Mouse (Mus musculus): ENCODE results near the gene Olfr524. TPM values are rescaled to one million over a fixed set of nuclear protein-coding genes. Genes with fewer than 3 reads are reported as not detected.

Gene Olfr524
- 0.05 and 0.08 TPM in 2 replicates for polyA plus RNA-seq (2015; fragmentation: Nextera tagmentation; extraction: Ambion mirVana)

DNA sequence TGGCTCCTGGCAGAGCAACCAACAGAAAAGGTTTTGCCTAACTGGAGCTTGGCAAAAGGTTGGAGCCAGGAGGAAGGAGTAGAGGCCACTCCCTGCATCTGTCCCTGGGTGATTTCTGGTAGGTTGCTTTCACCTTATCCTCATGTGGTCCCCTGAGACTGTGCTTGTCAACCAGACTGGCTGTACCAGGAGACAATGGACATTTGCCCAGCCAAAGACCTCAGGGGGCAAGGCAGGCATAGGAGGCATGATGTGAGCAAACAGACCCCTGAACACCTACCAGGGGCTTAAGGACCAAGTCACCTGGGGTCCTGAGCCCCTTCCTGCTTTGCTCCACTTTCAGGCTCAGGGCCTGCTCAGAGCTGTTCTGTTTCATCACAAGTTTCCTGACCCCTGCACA lies at the start of gene Olfr524:
TSS of gene Olfr524 (minus strand) at position 101 of the 400 bp plus-strand sequence.
- Histone ChIP-seq H3K36me3 (ENCODE audit: control insufficient read depth, insufficient read depth, low read length) (no peaks in the 10 kb centered on the region), H3K4me3 (ENCODE audit: low read length) (no peak within 1 kb of the TSS), H3K27ac (ENCODE audit: low read length) (no peak within 1 kb of the TSS), H3K9me3 (ENCODE audit: control insufficient read depth, low read length) (no peaks in the 10 kb centered on the region), H3K4me1 (replicated peaks; ENCODE audit: control insufficient read depth, insufficient read depth, low read length) (no peaks in the 10 kb centered on the region), H3K9ac (ENCODE audit: low read length) (no peak within 1 kb of the TSS), H3K4me2 (ENCODE audit: low read depth, low read length) (no peak within 1 kb of the TSS), H3K27me3 (ENCODE audit: control insufficient read depth, insufficient read depth, low read depth, low read length) (no peaks in the 10 kb centered on the region)
- no peak for ATAC-seq (ENCODE audit: low read depth)

DNA sequence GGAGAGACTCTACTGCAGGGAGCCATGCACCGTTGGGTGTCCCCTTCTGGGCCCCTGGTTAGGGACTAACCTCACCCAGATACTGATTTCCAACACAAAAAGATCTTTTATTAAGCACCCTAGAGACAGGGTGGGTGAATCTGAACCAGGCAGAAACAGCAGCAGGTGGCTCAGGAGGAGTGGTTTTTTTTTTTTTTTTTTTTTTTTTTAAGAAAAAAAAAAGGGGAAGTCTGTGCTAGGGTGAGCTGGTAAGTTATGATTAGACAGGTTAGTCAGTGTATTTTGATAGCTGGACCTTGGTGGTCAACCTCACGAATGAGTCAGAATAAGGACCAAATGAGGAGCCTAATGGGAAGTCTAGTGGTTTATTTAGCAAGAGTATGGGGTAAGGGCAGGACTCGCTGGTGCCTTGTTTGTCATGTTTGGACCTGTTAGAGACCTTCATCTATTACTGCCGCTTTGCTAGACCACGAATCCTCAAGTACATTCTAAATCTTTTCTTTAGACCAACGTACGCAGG lies 48.1 kb upstream of the Olfr524 start:
- no peaks in the 10 kb centered on the region for H3K9me3 ChIP-seq (ENCODE audit: control insufficient read depth, low read length)
- no peak for ATAC-seq (ENCODE audit: low read depth)
- no peak overlapping the region for H3K4me2 ChIP-seq (ENCODE audit: low read depth, low read length)
- no peak overlapping the region for H3K27ac ChIP-seq (ENCODE audit: low read length)
- no peak overlapping the region for H3K4me3 ChIP-seq (ENCODE audit: low read length)
- no peaks in the 10 kb centered on the region for H3K27me3 ChIP-seq (ENCODE audit: control insufficient read depth, insufficient read depth, low read depth, low read length)
- H3K9ac ChIP-seq (ENCODE audit: low read length): no peak overlapping the region
- 80% methylated on average over 7 of the region's 7 CpGs for WGBS
- H3K36me3 ChIP-seq (ENCODE audit: control insufficient read depth, insufficient read depth, low read length): no peaks in the 10 kb centered on the region
- no peaks in the 10 kb centered on the region for H3K4me1 ChIP-seq (replicated peaks; ENCODE audit: control insufficient read depth, insufficient read depth, low read length)

DNA sequence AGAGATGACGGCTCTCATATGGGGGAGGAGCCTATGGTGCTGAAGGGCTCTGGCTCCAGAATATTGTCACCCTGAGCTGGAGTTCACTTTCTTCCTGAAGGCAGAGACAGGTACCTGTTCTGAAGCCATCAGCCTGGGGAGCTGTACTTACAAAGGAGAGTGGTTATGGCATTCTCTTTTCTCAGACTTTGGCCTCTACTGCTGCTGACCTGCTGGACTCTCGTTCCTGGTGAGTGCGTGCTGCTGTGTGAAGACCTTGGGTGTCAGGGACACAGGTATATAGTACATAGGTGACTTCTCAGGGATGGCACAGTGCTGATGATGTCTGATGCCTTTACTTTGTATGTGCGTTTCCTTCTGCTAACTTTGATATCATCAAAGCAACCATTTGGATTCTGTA lies 41.5 kb upstream of the Olfr524 start, which contains the start of gene 5830411N06Rik:
TSS of gene 5830411N06Rik (plus strand) at position 69 of the 400 bp plus-strand sequence.
- no peaks in the 10 kb centered on the region for H3K9me3 ChIP-seq (ENCODE audit: control insufficient read depth, low read length)
- WGBS: 73% methylated on average over 4 of the region's 4 CpGs
- H3K9ac ChIP-seq (ENCODE audit: low read length): no peak within 1 kb of the TSS
- no peak within 1 kb of the TSS for H3K4me2 ChIP-seq (ENCODE audit: low read depth, low read length)
- H3K36me3 ChIP-seq (ENCODE audit: control insufficient read depth, insufficient read depth, low read length): no peaks in the 10 kb centered on the region
- H3K27me3 ChIP-seq (ENCODE audit: control insufficient read depth, insufficient read depth, low read depth, low read length): no peaks in the 10 kb centered on the region
- no peaks in the 10 kb centered on the region for H3K4me1 ChIP-seq (replicated peaks; ENCODE audit: control insufficient read depth, insufficient read depth, low read length)
- no peak within 1 kb of the TSS for H3K4me3 ChIP-seq (ENCODE audit: low read length)
- H3K27ac ChIP-seq (ENCODE audit: low read length): no peak within 1 kb of the TSS
- no peak for ATAC-seq (ENCODE audit: low read depth)

DNA sequence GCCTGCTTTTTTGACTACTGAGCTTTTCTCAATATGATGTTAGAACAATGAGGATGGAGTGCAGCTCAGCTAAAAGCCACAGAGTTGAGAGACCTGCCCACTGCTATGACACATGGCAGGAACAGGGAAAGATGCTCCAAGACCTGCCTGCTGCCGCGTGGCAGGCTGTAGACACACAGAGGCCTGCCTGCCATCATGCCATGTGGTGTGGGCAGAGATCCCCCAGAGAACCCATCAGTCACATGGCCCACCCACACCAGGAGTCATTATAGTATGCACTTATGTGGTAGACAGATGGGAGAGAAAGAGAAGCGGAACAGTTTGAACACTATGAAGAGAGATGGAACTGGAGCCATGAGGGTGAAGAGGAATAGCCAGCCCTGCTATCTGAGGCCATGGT lies 27.9 kb upstream of the Olfr524 start:
- Histone ChIP-seq H3K27me3 (ENCODE audit: control insufficient read depth, insufficient read depth, low read depth, low read length) (no peaks in the 10 kb centered on the region), H3K9me3 (ENCODE audit: control insufficient read depth, low read length) (no peaks in the 10 kb centered on the region; the same call in 1 of the 2 replicates), H3K27ac (ENCODE audit: low read length) (no peak overlapping the region), H3K9ac (ENCODE audit: low read length) (no peak overlapping the region), H3K4me1 (replicated peaks; ENCODE audit: control insufficient read depth, insufficient read depth, low read length) (no peaks in the 10 kb centered on the region), H3K4me3 (ENCODE audit: low read length) (no peak overlapping the region), H3K4me2 (ENCODE audit: low read depth, low read length) (no peak overlapping the region), H3K36me3 (ENCODE audit: control insufficient read depth, insufficient read depth, low read length) (no peaks in the 10 kb centered on the region)
- no peak for ATAC-seq (ENCODE audit: low read depth)
- WGBS: 98% methylated on average over 3 of the region's 3 CpGs

DNA sequence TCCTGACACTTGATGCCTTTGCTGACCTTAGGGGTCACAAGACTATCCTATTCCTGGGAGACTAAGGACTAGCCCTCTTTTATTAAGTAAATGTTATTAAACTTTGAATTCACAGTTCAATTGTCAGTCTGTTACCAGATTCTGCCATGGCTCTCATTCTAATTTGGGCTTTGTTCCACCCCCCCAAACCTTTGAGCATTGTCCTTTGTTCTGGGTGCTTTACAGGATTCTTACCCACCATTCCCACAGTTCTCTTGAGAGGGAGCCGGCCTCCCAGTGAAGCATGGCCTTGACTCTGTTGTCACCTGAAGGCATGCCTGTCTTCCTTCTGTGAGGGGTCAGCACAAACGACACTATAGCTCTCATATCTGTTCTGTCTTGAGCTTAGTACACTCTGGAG lies 25.3 kb upstream of the Olfr524 start:
- H3K4me3 ChIP-seq (ENCODE audit: low read length): no peak overlapping the region
- WGBS: 72% methylated on average over 2 of the region's 2 CpGs
- no peak overlapping the region for H3K4me2 ChIP-seq (ENCODE audit: low read depth, low read length)
- no peak overlapping the region for H3K27ac ChIP-seq (ENCODE audit: low read length)
- no peaks in the 10 kb centered on the region for H3K36me3 ChIP-seq (ENCODE audit: control insufficient read depth, insufficient read depth, low read length)
- no peak overlapping the region for H3K9ac ChIP-seq (ENCODE audit: low read length)
- no peak for ATAC-seq (ENCODE audit: low read depth)
- no peaks in the 10 kb centered on the region for H3K4me1 ChIP-seq (replicated peaks; ENCODE audit: control insufficient read depth, insufficient read depth, low read length)
- H3K9me3 ChIP-seq (ENCODE audit: control insufficient read depth, low read length): no peaks in the 10 kb centered on the region; the same call in 1 of the 2 replicates
- no peaks in the 10 kb centered on the region for H3K27me3 ChIP-seq (ENCODE audit: control insufficient read depth, insufficient read depth, low read depth, low read length)

DNA sequence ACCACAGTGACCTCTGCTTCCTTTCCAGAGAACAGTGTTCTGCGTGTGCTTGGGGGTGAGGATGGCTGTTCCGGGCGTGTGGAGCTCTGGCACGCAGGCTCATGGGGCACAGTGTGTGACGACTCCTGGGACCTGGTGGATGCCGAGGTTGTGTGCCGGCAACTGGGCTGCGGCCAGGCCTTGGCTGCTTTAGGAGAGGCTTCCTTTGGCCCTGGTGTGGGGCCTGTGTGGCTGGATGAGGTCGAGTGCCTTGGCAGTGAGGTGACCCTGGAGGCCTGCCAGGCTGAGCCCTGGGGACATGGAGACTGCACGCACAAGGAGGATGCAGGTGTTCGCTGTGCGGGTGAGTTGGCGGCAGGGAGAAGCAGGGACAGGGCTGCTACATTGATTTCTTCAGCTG lies 22.7 kb upstream of the Olfr524 start:
- H3K36me3 ChIP-seq (ENCODE audit: control insufficient read depth, insufficient read depth, low read length): no peaks in the 10 kb centered on the region
- H3K9me3 ChIP-seq (ENCODE audit: control insufficient read depth, low read length): no peaks in the 10 kb centered on the region; the same call in 1 of the 2 replicates
- no peak overlapping the region for H3K9ac ChIP-seq (ENCODE audit: low read length)
- H3K4me2 ChIP-seq (ENCODE audit: low read depth, low read length): no peak overlapping the region
- H3K27me3 ChIP-seq (ENCODE audit: control insufficient read depth, insufficient read depth, low read depth, low read length): no peaks in the 10 kb centered on the region
- no peak overlapping the region for H3K27ac ChIP-seq (ENCODE audit: low read length)
- no peak overlapping the region for H3K4me3 ChIP-seq (ENCODE audit: low read length)
- 78% methylated on average over 13 of the region's 13 CpGs for WGBS
- ATAC-seq (ENCODE audit: low read depth): no peak
- no peaks in the 10 kb centered on the region for H3K4me1 ChIP-seq (replicated peaks; ENCODE audit: control insufficient read depth, insufficient read depth, low read length)

DNA sequence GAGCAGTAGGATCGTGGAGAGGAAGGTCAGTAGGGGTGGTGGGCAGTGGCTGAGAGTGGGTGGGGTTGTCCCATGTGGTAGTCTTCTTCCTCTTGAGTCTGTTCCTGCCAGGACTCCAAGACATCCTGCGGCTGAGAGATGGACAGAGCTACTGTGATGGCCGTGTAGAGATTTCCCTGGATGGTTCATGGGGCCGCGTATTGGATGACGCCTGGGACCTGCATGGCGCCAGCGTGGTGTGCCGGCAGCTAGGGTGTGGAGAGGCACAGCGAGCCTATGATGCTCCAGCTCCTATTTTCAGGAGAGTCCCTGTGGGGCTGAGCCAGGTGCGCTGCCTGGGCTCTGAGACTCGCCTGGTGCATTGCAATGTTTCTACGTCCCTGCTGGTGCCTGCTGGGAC lies 18.4 kb upstream of the Olfr524 start:
- WGBS: 76% methylated on average over 13 of the region's 13 CpGs
- H3K4me3 ChIP-seq (ENCODE audit: low read length): no peak overlapping the region
- no peak overlapping the region for H3K27ac ChIP-seq (ENCODE audit: low read length)
- H3K27me3 ChIP-seq (ENCODE audit: control insufficient read depth, insufficient read depth, low read depth, low read length): no peaks in the 10 kb centered on the region
- no peak overlapping the region for H3K9ac ChIP-seq (ENCODE audit: low read length)
- H3K4me1 ChIP-seq (replicated peaks; ENCODE audit: control insufficient read depth, insufficient read depth, low read length): no peaks in the 10 kb centered on the region
- no peak overlapping the region for H3K4me2 ChIP-seq (ENCODE audit: low read depth, low read length)
- H3K36me3 ChIP-seq (ENCODE audit: control insufficient read depth, insufficient read depth, low read length): no peaks in the 10 kb centered on the region
- H3K9me3 ChIP-seq (ENCODE audit: control insufficient read depth, low read length): no peaks in the 10 kb centered on the region
- no peak for ATAC-seq (ENCODE audit: low read depth)

DNA sequence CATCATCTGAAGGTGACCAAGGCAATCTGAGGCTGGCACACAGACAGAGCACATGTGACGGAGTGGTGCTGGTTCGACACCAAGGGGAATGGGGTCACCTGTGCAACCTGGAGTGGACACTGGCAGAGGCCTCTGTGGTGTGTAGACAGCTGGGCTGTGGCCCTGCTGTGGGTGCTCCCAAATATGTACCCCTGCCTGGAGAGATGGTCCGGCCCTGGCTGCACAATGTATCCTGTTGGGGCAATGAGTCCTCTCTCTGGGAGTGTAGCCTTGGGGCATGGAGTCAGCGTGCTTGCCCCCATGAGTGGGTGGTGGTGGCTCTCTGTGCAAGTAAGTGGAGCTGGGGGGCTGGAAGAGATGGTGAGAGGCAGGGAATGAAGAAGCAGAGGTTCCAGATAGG lies 14.6 kb upstream of the Olfr524 start:
- WGBS: 76% methylated on average over 4 of the region's 4 CpGs
- Histone ChIP-seq H3K4me1 (replicated peaks; ENCODE audit: control insufficient read depth, insufficient read depth, low read length) (no peaks in the 10 kb centered on the region), H3K36me3 (ENCODE audit: control insufficient read depth, insufficient read depth, low read length) (no peaks in the 10 kb centered on the region), H3K9me3 (ENCODE audit: control insufficient read depth, low read length) (no peaks in the 10 kb centered on the region), H3K27me3 (ENCODE audit: control insufficient read depth, insufficient read depth, low read depth, low read length) (no peaks in the 10 kb centered on the region), H3K4me3 (ENCODE audit: low read length) (no peak overlapping the region), H3K4me2 (ENCODE audit: low read depth, low read length) (no peak overlapping the region), H3K27ac (ENCODE audit: low read length) (no peak overlapping the region), H3K9ac (ENCODE audit: low read length) (no peak overlapping the region)
- no peak for ATAC-seq (ENCODE audit: low read depth)

DNA sequence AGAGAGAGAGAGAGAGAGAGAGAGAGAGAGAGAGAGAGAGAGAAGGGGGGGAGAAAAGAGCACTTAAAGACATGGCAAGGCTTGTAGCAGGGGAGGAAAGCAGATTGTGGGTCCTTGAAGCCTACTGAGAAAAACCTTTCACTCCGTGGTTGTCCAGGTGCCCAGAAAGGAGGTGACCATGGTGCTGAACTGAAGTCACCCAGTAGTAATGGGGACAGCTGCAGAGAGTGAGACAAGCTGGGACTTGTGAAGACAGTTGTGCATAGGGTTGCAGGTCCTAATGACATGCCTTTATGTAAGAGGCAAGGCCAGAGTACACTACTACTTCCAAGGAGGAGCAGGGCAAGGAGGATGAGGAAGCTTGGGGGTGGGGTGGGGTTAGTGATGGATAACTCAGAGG lies 13.5 kb upstream of the Olfr524 start:
- no peaks in the 10 kb centered on the region for H3K27me3 ChIP-seq (ENCODE audit: control insufficient read depth, insufficient read depth, low read depth, low read length)
- H3K4me2 ChIP-seq (ENCODE audit: low read depth, low read length): no peak overlapping the region
- H3K4me3 ChIP-seq (ENCODE audit: low read length): no peak overlapping the region
- WGBS: 5% methylated on average over 1 of the region's 1 CpGs
- no peak overlapping the region for H3K27ac ChIP-seq (ENCODE audit: low read length)
- ATAC-seq (ENCODE audit: low read depth): no peak
- no peak overlapping the region for H3K9ac ChIP-seq (ENCODE audit: low read length)
- no peaks in the 10 kb centered on the region for H3K4me1 ChIP-seq (replicated peaks; ENCODE audit: control insufficient read depth, insufficient read depth, low read length)
- no peaks in the 10 kb centered on the region for H3K9me3 ChIP-seq (ENCODE audit: control insufficient read depth, low read length)
- H3K36me3 ChIP-seq (ENCODE audit: control insufficient read depth, insufficient read depth, low read length): no peaks in the 10 kb centered on the region

DNA sequence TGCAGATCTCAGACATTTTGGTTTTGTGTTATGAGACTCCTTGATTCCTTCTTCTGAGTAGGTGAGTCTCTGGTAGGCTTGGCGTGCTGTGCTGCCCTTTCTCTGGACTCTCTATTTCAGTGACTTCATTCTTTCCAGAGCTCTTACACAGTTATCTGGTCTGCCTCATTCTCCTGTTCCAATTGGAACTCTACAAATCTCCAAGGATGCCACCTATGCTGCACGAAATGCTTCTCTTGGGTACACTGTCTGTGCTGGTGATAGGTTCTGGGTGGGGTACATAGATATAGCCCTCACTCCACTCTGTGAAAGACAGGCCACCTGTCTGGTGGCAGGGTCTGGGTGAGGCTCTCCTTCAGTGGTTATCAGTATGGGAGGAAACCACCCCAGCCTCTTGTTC lies 12.2 kb upstream of the Olfr524 start, which contains the start of gene Cd163l1:
TSS of gene Cd163l1 (plus strand) at position 301 of the 400 bp plus-strand sequence.
- no peaks in the 10 kb centered on the region for H3K9me3 ChIP-seq (ENCODE audit: control insufficient read depth, low read length)
- WGBS: 76% methylated on average over 2 of the region's 2 CpGs
- no peak for ATAC-seq (ENCODE audit: low read depth)
- H3K27ac ChIP-seq (ENCODE audit: low read length): no peak within 1 kb of the TSS
- H3K4me2 ChIP-seq (ENCODE audit: low read depth, low read length): no peak within 1 kb of the TSS
- no peaks in the 10 kb centered on the region for H3K27me3 ChIP-seq (ENCODE audit: control insufficient read depth, insufficient read depth, low read depth, low read length)
- no peaks in the 10 kb centered on the region for H3K36me3 ChIP-seq (ENCODE audit: control insufficient read depth, insufficient read depth, low read length)
- no peaks in the 10 kb centered on the region for H3K4me1 ChIP-seq (replicated peaks; ENCODE audit: control insufficient read depth, insufficient read depth, low read length)
- H3K4me3 ChIP-seq (ENCODE audit: low read length): no peak within 1 kb of the TSS
- H3K9ac ChIP-seq (ENCODE audit: low read length): no peak within 1 kb of the TSS

Measured in lung, embryonic 16.5 days (tissue).